Mouse (Mus musculus) thymus, adult 2 months (tissue): ENCODE data around the gene Smug1.

Experiments used
- CTCF ChIP-seq: fragments of 200-500 bp; IDR thresholded peaks from 2 replicates; pipeline ENCODE4 v1.5.1; 2012; ENCODE audit warnings: mild to moderate bottlenecking, control low read depth, low read length, moderate library complexity, borderline replicate concordance; ENCODE audit not compliant: control insufficient read depth, poor library complexity, insufficient read depth; ENCODE audit errors: extremely low read depth
- POLR2A ChIP-seq: fragments of 200-500 bp; IDR thresholded peaks from 2 replicates; pipeline ENCODE4 v1.6.1; 2012; ENCODE audit warnings: mild to moderate bottlenecking, low read length, control low read depth, moderate library complexity; ENCODE audit not compliant: control insufficient read depth, poor library complexity, insufficient read depth; ENCODE audit errors: extremely low read depth

GRCm38 (mm10) chr15:103190531-103191462, 23.9 kb upstream of the Smug1 start:
- TF ChIP-seq CTCF (no peak), POLR2A (no peak)
